In genomic region chr5:92331635-92332338, GRCm38 (mm10) we compare ENCODE assay signal across 8 mouse cellular contexts. TPM values are rescaled to one million over a fixed set of nuclear protein-coding genes. Genes with fewer than 3 reads are reported as not detected.
DNase-seq lines count a peak whose midpoint lies in the region; ATAC-seq and TF ChIP-seq lines count a peak whose summit lies in the region.

Gene Art3 (plus strand): TSS chr5:92331827.

- no peaks in the 10 kb centered on the region for H3K4me1 ChIP-seq in thymus, adult 2 months (replicated peaks; ENCODE audit: control insufficient read depth, insufficient read depth, low read length)
- peaks cover 6% of the 10 kb centered on the region for H3K4me1 ChIP-seq in stomach, embryonic 16.5 days (ENCODE audit: control insufficient read depth, insufficient read depth, low read length)
- no peaks in the 10 kb centered on the region for H3K4me1 ChIP-seq in hindbrain, embryonic 11.5 days (replicated peaks; ENCODE audit: control insufficient read depth, insufficient read depth, low read length)

- no peaks in the 10 kb centered on the region for H3K9me3 ChIP-seq in stomach, embryonic 16.5 days (replicated peaks; ENCODE audit: control insufficient read depth, low read length)
- no peaks in the 10 kb centered on the region for H3K9me3 ChIP-seq in hindbrain, embryonic 11.5 days (ENCODE audit: control insufficient read depth, low read length)

- intact Hi-C loops in heart, postnatal 14 days (cut with DNase I) = no loop called here

- no peak for DNase-seq in frontal cortex, adult 2 months (ENCODE audit: extremely low spot score in 1 of 2, low spot score in 1 of 2)
- no peak for DNase-seq in frontal cortex, postnatal 14 days (ENCODE audit: low spot score in 2 of 2)
- no peak for DNase-seq in thymus, adult 2 months
- no peak for DNase-seq in thymus, postnatal 10 days (ENCODE audit: low spot score in 2 of 2)
- peak in 1 of 2 experiments; percentile 16 for DNase-seq in heart, postnatal 14 days
- no peak for DNase-seq in right cerebral cortex, postnatal 25 days
- no peak for DNase-seq in hindbrain, embryonic 11.5 days (ENCODE audit: low spot score)

- H3K27me3 ChIP-seq in thymus, adult 2 months (ENCODE audit: control insufficient read depth, insufficient read depth, low read length) = no peaks in the 10 kb centered on the region
- no peaks in the 10 kb centered on the region for H3K27me3 ChIP-seq in stomach, embryonic 16.5 days (ENCODE audit: control insufficient read depth, insufficient read depth, low read length)
- no peaks in the 10 kb centered on the region for H3K27me3 ChIP-seq in hindbrain, embryonic 11.5 days (ENCODE audit: control insufficient read depth, insufficient read depth, low read length)

- no peak for TF ChIP-seq CTCF in thymus, adult 2 months (IDR thresholded peaks at IDR 0.05; ENCODE audit: borderline replicate concordance, control insufficient read depth, extremely low read depth, insufficient read depth, low read length, poor library complexity)

- 0 out of 2 replicates have a peak, but pooled peaks have one; percentile 23 for ATAC-seq in stomach, embryonic 16.5 days (ENCODE audit: insufficient read depth, low FRiP score)
- no peak for ATAC-seq in hindbrain, embryonic 11.5 days (ENCODE audit: low FRiP score)

- 0 out of 2 replicates have a peak within 1 kb of the TSS, but pooled peaks have one; percentile 34 for H3K9ac ChIP-seq in stomach, embryonic 16.5 days (ENCODE audit: low read length)
- H3K9ac ChIP-seq in hindbrain, embryonic 11.5 days (ENCODE audit: low read depth, low read length) = no peak within 1 kb of the TSS

- H3K27ac ChIP-seq in thymus, adult 2 months (ENCODE audit: control insufficient read depth, insufficient read depth, low read length) = no peak within 1 kb of the TSS
- peak within 1 kb of the TSS; percentile 82 for H3K27ac ChIP-seq in stomach, embryonic 16.5 days (ENCODE audit: low read length)
- H3K27ac ChIP-seq in hindbrain, embryonic 11.5 days (ENCODE audit: low read depth, low read length) = no peak within 1 kb of the TSS

- no peaks in the 10 kb centered on the region for H3K36me3 ChIP-seq in thymus, adult 2 months (ENCODE audit: control insufficient read depth, insufficient read depth, low read length)
- no peaks in the 10 kb centered on the region for H3K36me3 ChIP-seq in stomach, embryonic 16.5 days (ENCODE audit: control insufficient read depth, insufficient read depth, low read length)
- H3K36me3 ChIP-seq in hindbrain, embryonic 11.5 days (ENCODE audit: control insufficient read depth, insufficient read depth, low read length) = no peaks in the 10 kb centered on the region

- 91% methylated on average over 17 of the region's 17 CpGs for WGBS in thymus, adult 2 months
- WGBS in stomach, embryonic 16.5 days = 87% methylated on average over 17 of the region's 17 CpGs
- 93% methylated on average over 17 of the region's 17 CpGs for WGBS in hindbrain, embryonic 11.5 days

- TF ChIP-seq POLR2A in thymus, adult 2 months (IDR thresholded peaks at IDR 0.05; ENCODE audit: control insufficient read depth, extremely low read depth, insufficient read depth, low read length, poor library complexity) = no peak

- H3K4me2 ChIP-seq in stomach, embryonic 16.5 days (ENCODE audit: low read depth, low read length) = peak within 1 kb of the TSS; percentile 36
- no peak within 1 kb of the TSS for H3K4me2 ChIP-seq in hindbrain, embryonic 11.5 days (replicated peaks; ENCODE audit: low read depth, low read length)

- no peak within 1 kb of the TSS for H3K4me3 ChIP-seq in thymus, adult 2 months (ENCODE audit: control insufficient read depth, insufficient read depth, low read length)
- peak within 1 kb of the TSS; percentile 22 for H3K4me3 ChIP-seq in stomach, embryonic 16.5 days (replicated peaks; ENCODE audit: low read length)
- H3K4me3 ChIP-seq in hindbrain, embryonic 11.5 days (ENCODE audit: low read depth, low read length) = no peak within 1 kb of the TSS

RNA-seq across cellular contexts. Expression of gene Art3, which starts in this region (rescaled TPM):
- 17.5 and 18.0 TPM in 2 replicates for polyA plus RNA-seq in frontal cortex, adult 2 months (2012; rRNA removed)
- polyA plus RNA-seq in thymus, adult 2 months (2012; rRNA removed) = 4.5 and 12.7 TPM in 2 replicates
- 100 to 1,000 TPM; 620 to 781 TPM for total RNA-seq in heart, postnatal 14 days (2021)
- polyA plus RNA-seq in stomach, embryonic 16.5 days (2015; fragmentation: Nextera tagmentation; extraction: Ambion mirVana) = 6.7 and 7.3 TPM in 2 replicates
- 3.4 and 3.6 TPM in 2 replicates for polyA plus RNA-seq in hindbrain, embryonic 11.5 days (2014; fragmentation: Nextera tagmentation; extraction: Ambion mirVana)
